Mouse (Mus musculus) heart, adult 2 months (tissue): ENCODE data around the gene Plekha6. TPM values are rescaled to one million over a fixed set of nuclear protein-coding genes. Genes with fewer than 3 reads are reported as not detected.

Experiments
- DNase-seq, 2 experiments: peaks; one replicate each; pipeline ENCODE4 v3.0.0; 2021
- H3K27ac ChIP-seq: fragments of 200-600 bp; 2 replicates; pipeline ENCODE4 v1.8.1; 2022
- H3K27me3 ChIP-seq: fragments of 200-500 bp; 2 replicates; pipeline ENCODE4 v1.6.1; 2012; ENCODE audit warnings: mild to moderate bottlenecking, low read length, inconsistent platforms, mixed read lengths; ENCODE audit not compliant: control insufficient read depth, insufficient read depth
- H3K36me3 ChIP-seq: fragments of 200-500 bp; 2 replicates; pipeline ENCODE4 v1.6.1; 2012; ENCODE audit warnings: low read length, inconsistent platforms; ENCODE audit not compliant: control insufficient read depth, insufficient read depth
- H3K4me1 ChIP-seq: fragments of 200-500 bp; 2 replicates; pipeline ENCODE4 v1.6.1; 2011; ENCODE audit warnings: low read length; ENCODE audit not compliant: control insufficient read depth, insufficient read depth
- H3K4me3 ChIP-seq: fragments of 200-600 bp; 2 replicates; pipeline ENCODE4 v1.8.1; 2022
- H3K79me2 ChIP-seq: fragments of 200-500 bp; replicated peaks from 2 replicates; pipeline ENCODE4 v1.6.1; 2012; ENCODE audit warnings: mild to moderate bottlenecking, inconsistent platforms, low read length, moderate library complexity, mixed read lengths; ENCODE audit not compliant: control insufficient read depth, insufficient read depth
- H3K9ac ChIP-seq: fragments of 200-500 bp; 2 replicates; pipeline ENCODE4 v1.6.1; 2012; ENCODE audit warnings: low read depth, mild to moderate bottlenecking, control low read depth, inconsistent platforms, low read length, mixed read lengths
- CTCF ChIP-seq: fragments of 200-600 bp; IDR thresholded peaks from 2 replicates; pipeline ENCODE4 v1.8.1; 2022; ENCODE audit warnings: antibody characterized with exemption, mild to moderate bottlenecking, moderate library complexity
- EP300 ChIP-seq: fragments of 200-500 bp; IDR thresholded peaks from 2 replicates; pipeline ENCODE4 v1.6.1; 2011; ENCODE audit warnings: low read depth, low read length, control low read depth; ENCODE audit not compliant: insufficient read depth
- POLR2A ChIP-seq: fragments of 200-500 bp; IDR thresholded peaks from 2 replicates; pipeline ENCODE4 v1.6.1; 2011; ENCODE audit warnings: mild to moderate bottlenecking, low read depth, low read length, control low read depth; ENCODE audit not compliant: insufficient read depth
- WGBS: fragments of 180-500 bp; shearing (Covaris S2); methylation state at CpG from one replicate; pipeline ENCODE4 v1.1.7; 2018; 5-methylcytosine and 5-hydroxymethylcytosine counted together
- intact Hi-C: fragments of 180-260 bp; cut with DNase I; formaldehyde crosslinking; loops from one replicate; pipeline ENCODE4 v1.15.1; 2025
- polyA plus RNA-seq: library from polyadenylated mRNA; depleted of rRNA; stranded (reverse); fragments of >200 nt; gene quantifications from 2 replicates; pipeline ENCODE4 v1.2.3, GENCODE M21; 2012
- total RNA-seq, 2 experiments: library from RNA; stranded (reverse); gene quantifications; 2 replicates each; pipeline ENCODE4 v1.2.3; 2021

The Plekha6 gene
- total and polyA plus RNA-seq, 3 experiments: 51.0 to 67.5 (median 55.2) TPM

DNA sequence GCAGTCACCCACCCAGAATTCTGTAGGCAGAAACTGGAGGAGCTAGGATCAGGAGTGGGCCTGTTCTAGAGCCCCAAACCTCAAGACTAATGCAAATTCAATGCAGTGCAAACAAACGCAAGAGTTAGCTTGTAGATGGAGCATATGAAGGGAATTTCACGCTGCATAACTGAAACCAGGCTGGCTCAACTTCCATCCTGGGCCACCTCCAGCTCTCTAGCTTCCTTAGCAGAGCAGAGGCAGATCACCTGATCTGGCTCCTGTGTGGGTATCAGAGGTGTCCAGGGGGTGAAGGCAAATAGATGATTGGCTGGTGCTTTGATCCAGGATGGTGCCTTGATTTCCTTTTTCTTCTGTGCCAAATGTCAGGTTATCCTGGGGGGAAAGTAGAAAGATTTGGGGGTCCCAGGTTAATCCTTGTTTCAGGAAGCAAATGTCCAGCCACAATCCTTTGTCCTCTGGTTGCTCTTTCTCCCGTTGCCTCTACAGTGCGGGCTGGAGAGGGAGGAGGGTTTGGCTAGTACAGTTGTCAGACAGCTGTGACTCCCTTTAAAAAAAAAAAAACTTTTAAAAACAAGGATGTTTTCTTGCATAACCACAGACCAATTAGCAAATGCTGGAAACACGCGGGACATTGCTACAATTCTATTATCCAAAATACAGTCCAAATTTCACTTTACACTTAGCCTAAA is 75.3 kb downstream of the Plekha6 start:
- no peaks in the 10 kb centered on the region for H3K79me2 ChIP-seq
- H3K4me1 ChIP-seq: peaks cover 21% of the 10 kb centered on the region
- no peak overlapping the region for H3K9ac ChIP-seq
- 41% methylated on average over 6 of the region's 6 CpGs for WGBS
- no peak overlapping the region for H3K4me3 ChIP-seq
- no peaks in the 10 kb centered on the region; the same call in 1 of the 2 replicates for H3K36me3 ChIP-seq
- intact Hi-C loops: no loop called here
- H3K27me3 ChIP-seq: no peaks in the 10 kb centered on the region
- H3K27ac ChIP-seq: peak overlapping the region; percentile 60
- no peak for TF ChIP-seq CTCF
- no peak for TF ChIP-seq POLR2A
- no peak for TF ChIP-seq EP300
- DNase-seq: peak in 1 of 2 experiments; percentile 50

DNA sequence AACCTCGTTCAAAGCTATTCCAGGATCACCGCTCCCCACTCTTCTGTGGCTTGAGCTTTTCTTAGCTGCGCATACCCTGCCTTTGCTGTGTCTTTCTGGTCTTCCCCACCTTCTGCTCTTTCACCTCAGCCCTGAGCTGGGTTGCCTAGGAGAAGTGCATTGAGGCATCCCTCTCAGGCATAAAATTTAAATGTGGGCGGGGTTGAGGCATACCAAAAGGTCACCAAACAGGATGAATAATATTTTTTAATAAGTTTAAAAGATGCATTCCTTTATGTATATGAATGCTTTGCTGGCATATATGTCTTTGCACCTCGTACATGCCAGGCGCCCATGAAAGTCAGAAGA is 75.8 kb downstream of the Plekha6 start:
- Histone ChIP-seq H3K27ac (peak overlapping the region; percentile 60), H3K36me3 (no peaks in the 10 kb centered on the region; the same call in 1 of the 2 replicates), H3K9ac (no peak overlapping the region), H3K27me3 (no peaks in the 10 kb centered on the region), H3K4me1 (peaks cover 23% of the 10 kb centered on the region), H3K79me2 (no peaks in the 10 kb centered on the region), H3K4me3 (no peak overlapping the region)
- TF ChIP-seq CTCF: no peak
- no peak for TF ChIP-seq EP300
- no peak for TF ChIP-seq POLR2A
- DNase-seq: no peak
- 72% methylated on average over 6 of the region's 6 CpGs for WGBS
- intact Hi-C loops: no loop called here

DNA sequence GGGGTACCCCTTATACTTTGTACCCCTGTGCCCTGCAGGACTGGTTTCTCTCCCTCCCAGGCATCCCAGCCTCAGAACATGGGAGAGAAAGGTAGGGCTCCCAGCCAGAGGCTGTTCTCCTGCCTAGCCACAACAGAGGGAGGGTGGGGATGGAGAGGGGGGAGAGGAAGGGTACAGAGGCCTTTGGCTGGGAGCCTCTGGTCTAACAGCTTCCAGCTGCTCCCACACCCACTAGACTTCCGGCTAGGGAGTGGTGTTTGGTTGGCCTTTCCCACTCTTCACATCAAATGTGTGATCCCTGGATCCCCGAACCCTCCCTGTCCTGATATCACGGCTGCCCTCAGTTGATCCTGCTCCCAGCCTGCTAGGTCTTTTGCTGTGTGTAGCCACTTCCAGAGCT is 76.9 kb downstream of the Plekha6 start:
- Histone ChIP-seq H3K27ac (peak overlapping the region; percentile 60), H3K79me2 (no peaks in the 10 kb centered on the region), H3K27me3 (no peaks in the 10 kb centered on the region), H3K4me3 (peak overlapping the region; percentile 29), H3K36me3 (no peaks in the 10 kb centered on the region; the same call in 1 of the 2 replicates), H3K4me1 (peaks cover 24% of the 10 kb centered on the region), H3K9ac (peak overlapping the region; percentile 15; the same call in 1 of the 2 replicates)
- 27% methylated on average over 3 of the region's 3 CpGs for WGBS
- peak; percentile 58; the same call in 1 of the 2 replicates for TF ChIP-seq EP300
- 0 out of 2 replicates have a peak, but pooled peaks have one; percentile 42 for TF ChIP-seq POLR2A
- TF ChIP-seq CTCF: no peak
- DNase-seq: peak; percentile 76 to 83
- intact Hi-C loops: no loop called here

DNA sequence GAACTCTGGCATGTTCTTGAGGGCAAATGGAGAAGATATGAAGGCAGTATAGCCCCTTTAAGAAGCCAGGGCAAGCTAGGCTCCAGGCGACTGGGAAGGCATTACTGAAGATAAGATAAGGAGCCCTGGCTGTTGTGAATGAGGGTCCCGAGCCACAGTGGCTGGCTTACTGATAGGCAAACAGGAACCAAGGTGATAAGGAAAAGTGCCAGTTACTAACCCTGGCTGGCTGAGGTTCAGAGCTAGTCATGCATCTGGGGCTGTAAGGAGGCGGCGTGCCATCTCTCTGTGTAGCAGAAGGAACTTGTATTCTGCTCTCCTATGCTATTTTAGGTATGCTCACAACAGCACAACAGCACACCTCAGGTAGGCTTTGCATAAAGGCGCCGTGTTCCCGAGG is 80.7 kb downstream of the Plekha6 start:
- Histone ChIP-seq H3K4me3 (no peak overlapping the region; the same call in 1 of the 2 replicates), H3K4me1 (peaks cover 10% of the 10 kb centered on the region), H3K27me3 (no peaks in the 10 kb centered on the region), H3K27ac (peak overlapping the region; percentile 67), H3K9ac (0 out of 2 replicates have a peak overlapping the region, but pooled peaks have one; percentile 2), H3K79me2 (no peaks in the 10 kb centered on the region), H3K36me3 (no peaks in the 10 kb centered on the region)
- intact Hi-C loops: no loop called here
- WGBS: 23% methylated on average over 7 of the region's 7 CpGs
- TF ChIP-seq CTCF (no peak), EP300 (peak; percentile 59; the same call in 1 of the 2 replicates), POLR2A (peak; percentile 30; the same call in 1 of the 2 replicates)
- peak; percentile 47 to 76 for DNase-seq

DNA sequence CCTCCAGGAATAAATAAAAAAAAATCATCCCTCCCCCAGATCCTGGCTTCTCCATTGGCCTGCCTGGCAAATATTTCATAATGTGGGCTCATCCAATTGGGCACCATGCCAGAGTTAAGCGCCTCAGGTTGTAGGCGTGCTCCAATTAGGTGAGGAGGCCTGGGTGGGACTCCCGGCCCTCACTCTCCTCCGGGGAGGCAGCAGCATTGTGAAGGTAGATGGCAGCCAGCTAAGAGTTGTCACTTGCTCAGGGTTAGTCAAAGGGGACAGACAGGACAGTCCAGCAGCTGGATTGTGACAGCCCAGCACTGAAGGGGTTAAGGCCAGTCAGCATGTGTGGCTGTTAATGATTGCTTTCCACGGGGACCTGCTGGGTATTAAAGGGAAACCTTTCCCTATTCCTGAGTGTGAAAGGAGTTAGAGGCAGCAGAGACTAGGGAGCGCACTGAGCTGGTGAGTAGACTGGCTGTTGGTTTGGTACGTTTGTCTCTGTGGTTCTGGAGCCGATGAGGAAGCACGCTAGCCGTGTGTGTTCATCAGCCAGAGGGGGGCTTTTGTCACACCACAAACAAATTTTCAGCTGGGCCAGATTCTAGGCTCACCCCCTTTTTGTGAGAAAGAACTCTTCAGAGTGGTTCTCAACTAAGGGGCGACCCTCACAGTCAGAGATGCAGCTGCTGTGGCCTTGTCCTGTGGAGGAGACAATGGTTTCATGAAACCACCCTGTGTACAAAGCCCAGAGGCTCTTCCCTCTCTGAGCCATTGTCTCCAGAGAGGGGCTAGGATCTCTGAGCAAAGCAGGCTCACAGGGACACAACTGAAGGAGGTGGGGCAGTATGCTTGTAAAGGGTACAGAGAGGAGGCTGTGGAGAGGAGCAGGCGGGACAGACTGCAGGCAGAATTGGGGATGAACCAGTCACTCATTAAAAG is 81.9 kb downstream of the Plekha6 start:
- Histone ChIP-seq H3K79me2 (no peaks in the 10 kb centered on the region), H3K27ac (peak overlapping the region; percentile 67), H3K4me1 (peaks cover 8% of the 10 kb centered on the region), H3K4me3 (0 out of 2 replicates have a peak overlapping the region, but pooled peaks have one; percentile 18), H3K36me3 (no peaks in the 10 kb centered on the region), H3K9ac (peak overlapping the region; percentile 30), H3K27me3 (no peaks in the 10 kb centered on the region)
- intact Hi-C loops: no loop called here
- DNase-seq: peak; percentile 53 to 54
- 44% methylated on average over 12 of the region's 12 CpGs for WGBS
- no peak for TF ChIP-seq CTCF
- TF ChIP-seq EP300: no peak
- no peak for TF ChIP-seq POLR2A
